Mouse (Mus musculus) bone marrow, adult 2 months (tissue): ENCODE data around the gene Rab3gap2.

Experiments used
- CTCF ChIP-seq: fragments of 200-500 bp; IDR thresholded peaks from 2 replicates; pipeline ENCODE4 v1.5.1; 2011; ENCODE audit warnings: low read length, control low read depth; ENCODE audit not compliant: control insufficient read depth, insufficient read depth
- POLR2A ChIP-seq: fragments of 200-500 bp; IDR thresholded peaks from 2 replicates; pipeline ENCODE4 v1.6.1; 2011; ENCODE audit warnings: low read depth, mild to moderate bottlenecking, control low read depth, low read length, borderline replicate concordance; ENCODE audit not compliant: control insufficient read depth

DNA sequence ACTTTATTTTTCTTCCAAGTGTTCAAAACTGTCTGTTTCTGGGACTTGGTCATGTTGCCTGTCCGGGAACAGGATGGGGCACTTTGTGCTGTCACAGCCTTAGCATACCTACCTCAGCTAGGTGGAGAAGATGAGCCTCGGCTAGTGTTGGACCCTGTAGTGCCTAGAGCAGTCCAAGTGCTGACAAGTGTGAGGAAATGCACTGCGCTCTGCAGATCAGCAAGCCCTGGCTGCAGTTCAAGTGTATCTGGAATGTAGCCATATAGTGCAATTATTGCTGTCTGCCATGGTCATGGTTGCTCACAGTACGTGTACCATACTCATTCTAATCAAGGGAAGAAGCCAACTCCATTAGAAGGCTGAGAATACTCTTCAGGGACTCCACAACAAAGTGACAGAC is 80.8 kb downstream of the Rab3gap2 start:
- TF ChIP-seq CTCF (no peak), POLR2A (no peak)
